Mouse (Mus musculus) stomach, postnatal 0 days (tissue): ENCODE results near the gene Etv5. TPM values are rescaled to one million over a fixed set of nuclear protein-coding genes. Genes with fewer than 3 reads are reported as not detected.
A peak's percentile ranks its signal among the peaks of the same experiment; 100 is the strongest.

Experiments used
- ATAC-seq: fragments of 200-750 bp; cut with Nextera tagmentation; 2 replicates; pipeline ENCODE4 v1.8.0; 2017; ENCODE audit not compliant: low FRiP score, low TSS enrichment
- DNase-seq: peaks from one replicate; pipeline ENCODE4 v3.0.0-alpha.2; 2016; ENCODE audit warnings: low spot score
- H3K27ac ChIP-seq: fragments of 300-500 bp; sonication (generic); replicated peaks from 2 replicates; pipeline ENCODE4 v1.5.1; 2014; ENCODE audit warnings: mild to moderate bottlenecking, control low read depth
- H3K27me3 ChIP-seq: fragments of 300-500 bp; sonication (generic); 2 replicates; pipeline ENCODE4 v1.6.1; 2014; ENCODE audit warnings: low read length; ENCODE audit not compliant: control insufficient read depth, insufficient read depth
- H3K36me3 ChIP-seq: fragments of 300-500 bp; sonication (generic); 2 replicates; pipeline ENCODE4 v1.6.1; 2014; ENCODE audit warnings: low read length, mixed read lengths; ENCODE audit not compliant: control insufficient read depth, insufficient read depth
- H3K4me1 ChIP-seq: fragments of 300-500 bp; sonication (generic); replicated peaks from 2 replicates; pipeline ENCODE4 v1.6.1; 2014; ENCODE audit warnings: antibody characterized with exemption; ENCODE audit not compliant: control insufficient read depth, insufficient read depth
- H3K4me2 ChIP-seq: fragments of 300-500 bp; sonication (generic); replicated peaks from 2 replicates; pipeline ENCODE4 v1.6.1; 2014; ENCODE audit warnings: low read depth, mild to moderate bottlenecking, control low read depth, moderate library complexity
- H3K4me3 ChIP-seq: fragments of 300-500 bp; sonication (generic); 2 replicates; pipeline ENCODE4 v1.5.1; 2014; ENCODE audit warnings: low read depth, low read length, control low read depth
- H3K9ac ChIP-seq: fragments of 300-500 bp; sonication (generic); 2 replicates; pipeline ENCODE4 v1.6.1; 2014; ENCODE audit warnings: mild to moderate bottlenecking, low read length, control low read depth, mixed read lengths
- H3K9me3 ChIP-seq: fragments of 300-500 bp; sonication (generic); 2 replicates; pipeline ENCODE4 v1.6.1; 2016; ENCODE audit warnings: low read length; ENCODE audit not compliant: control insufficient read depth
- CTCF ChIP-seq: IDR thresholded peaks from 2 replicates; pipeline ENCODE4 v1.5.1; 2016; ENCODE audit warnings: antibody characterized with exemption, low read depth, mild to moderate bottlenecking, moderate library complexity
- EP300 ChIP-seq: optimal IDR thresholded peaks from 2 replicates; pipeline ENCODE3; 2016; ENCODE audit warnings: antibody characterized with exemption
- WGBS: fragments of 180-500 bp; shearing (Covaris S2); extraction: QIAGEN DNeasy Blood & Tissue Kit; methylation state at CpG from one replicate; pipeline ENCODE4 v1.1.7; 2014; 5-methylcytosine and 5-hydroxymethylcytosine counted together
- polyA plus RNA-seq: library from polyadenylated mRNA; unstranded; fragments of >200 nt; fragmentation: Nextera tagmentation; extraction: Ambion mirVana; gene quantifications from 2 replicates; pipeline ENCODE4 v1.2.1, GENCODE M21; 2015

Gene Etv5
- polyA plus RNA-seq, 1 experiment from 2014 or later: 6.0 TPM

- H3K4me3 ChIP-seq: no peak overlapping the region
- no peak overlapping the region for H3K4me2 ChIP-seq
- no peaks in the 10 kb centered on the region for H3K27me3 ChIP-seq
- 64% methylated on average over 4 of the region's 4 CpGs for WGBS
- no peak overlapping the region for H3K27ac ChIP-seq
- TF ChIP-seq EP300 (no peak), CTCF (no peak)
- ATAC-seq: no peak
- no peak for DNase-seq
- H3K4me1 ChIP-seq: no peaks in the 10 kb centered on the region
- H3K9ac ChIP-seq: no peak overlapping the region
- H3K9me3 ChIP-seq: no peaks in the 10 kb centered on the region
- no peaks in the 10 kb centered on the region for H3K36me3 ChIP-seq
These were observed 91.5 kb downstream of the Etv5 start for GRCm38 (mm10) chr16:22348014-22348413.

- Histone ChIP-seq H3K36me3 (no peaks in the 10 kb centered on the region), H3K4me1 (no peaks in the 10 kb centered on the region), H3K9ac (no peak overlapping the region), H3K4me2 (no peak overlapping the region), H3K4me3 (no peak overlapping the region), H3K9me3 (no peaks in the 10 kb centered on the region), H3K27me3 (no peaks in the 10 kb centered on the region), H3K27ac (no peak overlapping the region)
- peak; percentile 60; the same call in 1 of the 2 replicates for ATAC-seq
- no peak for DNase-seq
- TF ChIP-seq CTCF: no peak
- TF ChIP-seq EP300: no peak
- WGBS: 46% methylated on average over 4 of the region's 4 CpGs
These were observed 98.3 kb downstream of the Etv5 start for GRCm38 (mm10) chr16:22341236-22341671.

GRCm38 (mm10) chr16:22335781-22336180 is 103.7 kb downstream of the Etv5 start:
- Histone ChIP-seq H3K9ac (no peak overlapping the region), H3K36me3 (no peaks in the 10 kb centered on the region), H3K4me2 (no peak overlapping the region), H3K27ac (no peak overlapping the region), H3K9me3 (no peaks in the 10 kb centered on the region), H3K4me3 (no peak overlapping the region), H3K27me3 (no peaks in the 10 kb centered on the region), H3K4me1 (no peaks in the 10 kb centered on the region)
- ATAC-seq: no peak
- 69% methylated on average over 3 of the region's 3 CpGs for WGBS
- TF ChIP-seq CTCF (no peak), EP300 (no peak)
- DNase-seq: no peak

Other genes starting within 250 kb of the Etv5 start
- gene Tra2b, start 173.7 kb downstream of the Etv5 start, polyA plus RNA-seq: 144 and 152 TPM in 2 replicates
- 0.36 and 0.54 TPM in 2 replicates for gene Dgkg, start 217.5 kb upstream of the Etv5 start, polyA plus RNA-seq